Mouse (Mus musculus) olfactory bulb, adult 2 months (tissue): ENCODE measurements around the gene Ankrd11. TPM values are rescaled to one million over a fixed set of nuclear protein-coding genes. Genes with fewer than 3 reads are reported as not detected.

ENCODE experiments used
- H3K27ac ChIP-seq: fragments of 200-500 bp; 2 replicates; pipeline ENCODE4 v1.5.1; 2012; ENCODE audit warnings: low read depth, low read length; ENCODE audit not compliant: insufficient read depth
- H3K4me1 ChIP-seq: fragments of 200-500 bp; 2 replicates; pipeline ENCODE4 v1.6.1; 2012; ENCODE audit warnings: low read length; ENCODE audit not compliant: control insufficient read depth, insufficient read depth
- H3K4me3 ChIP-seq: fragments of 200-500 bp; 2 replicates; pipeline ENCODE4 v1.5.1; 2012; ENCODE audit warnings: mild to moderate bottlenecking, low read depth, low read length, moderate library complexity; ENCODE audit not compliant: insufficient read depth
- CTCF ChIP-seq: fragments of 200-500 bp; IDR thresholded peaks from 2 replicates; pipeline ENCODE4 v1.5.1; 2012; ENCODE audit warnings: low read depth, mild to moderate bottlenecking, low read length, moderate library complexity; ENCODE audit not compliant: insufficient read depth
- POLR2A ChIP-seq: fragments of 200-500 bp; IDR thresholded peaks from 2 replicates; pipeline ENCODE4 v1.6.1; 2012; ENCODE audit warnings: mild to moderate bottlenecking, low read depth, low read length, moderate library complexity; ENCODE audit not compliant: insufficient read depth
- WGBS: fragments of 180-500 bp; shearing (Covaris S2); methylation state at CpG from one replicate; pipeline ENCODE4 v1.1.7; 2018; 5-methylcytosine and 5-hydroxymethylcytosine counted together
- polyA plus RNA-seq: library from polyadenylated mRNA; stranded (reverse); fragments of >200 nt; gene quantifications from 2 replicates; pipeline ENCODE4 v1.2.4, GENCODE M21; 2012; ENCODE audit warnings: low replicate concordance; ENCODE audit not compliant: missing spikeins, insufficient read depth, insufficient read length

Gene Ankrd11
- polyA plus RNA-seq, 1 experiment, result 219 TPM

DNA sequence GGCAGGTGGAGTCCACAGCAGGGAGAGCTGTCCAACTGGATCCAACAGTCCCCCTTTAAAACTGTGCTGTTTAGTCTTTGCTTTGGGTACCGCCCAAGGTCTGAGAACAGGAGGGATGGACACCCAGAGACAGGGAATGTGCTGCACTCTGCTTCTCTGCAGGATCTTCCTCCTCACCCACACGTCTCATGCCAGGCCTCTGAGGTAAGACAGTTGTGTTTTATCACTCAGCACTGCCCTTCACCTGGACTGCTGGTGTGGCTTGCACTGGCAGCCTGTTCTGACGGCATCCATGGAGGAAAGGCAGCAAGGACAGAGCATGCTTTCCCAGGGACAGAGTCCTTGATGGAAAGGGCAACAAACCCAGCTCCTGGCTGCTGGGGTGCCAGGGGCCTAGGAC lies 139.5 kb downstream of the Ankrd11 start:
- H3K4me1 ChIP-seq, result peaks cover 34% of the 10 kb centered on the region
- 68% methylated on average over 3 of the region's 3 CpGs for WGBS
- H3K27ac ChIP-seq, result 0 out of 2 replicates have a peak overlapping the region, but pooled peaks have one; percentile 3
- TF ChIP-seq POLR2A (no peak), CTCF (no peak)
- no peak overlapping the region for H3K4me3 ChIP-seq

DNA sequence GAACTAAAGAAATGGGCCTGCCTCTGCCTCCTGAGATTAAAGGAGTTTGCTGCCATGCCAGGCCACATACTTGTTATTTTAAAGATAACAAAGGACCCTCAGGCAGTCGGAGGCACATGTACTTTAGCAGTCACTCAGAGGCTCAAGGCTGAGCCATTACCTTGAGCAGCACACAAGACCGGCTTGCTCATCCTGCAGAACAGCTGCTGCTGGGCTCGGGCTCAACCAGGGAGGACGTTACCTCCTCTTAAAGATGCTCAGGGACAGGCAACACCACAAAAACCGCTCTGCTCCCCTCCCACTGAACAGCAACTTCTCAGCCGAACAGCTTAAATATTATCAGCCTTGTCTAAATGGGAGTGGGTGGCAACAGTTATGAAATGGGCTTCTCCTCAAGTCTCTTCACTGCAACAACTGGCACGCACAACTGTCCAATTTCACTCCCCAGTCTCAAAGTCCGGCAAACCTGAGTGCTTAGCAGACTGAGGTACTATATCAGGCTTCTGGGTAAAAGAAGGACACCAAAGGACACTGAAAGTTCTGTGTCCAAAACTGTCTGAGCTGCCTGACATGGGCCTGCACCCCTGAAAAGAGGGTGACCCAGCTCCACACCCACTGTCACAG lies 140.1 kb downstream of the Ankrd11 start:
- Histone ChIP-seq H3K4me3 (no peak overlapping the region), H3K4me1 (peaks cover 34% of the 10 kb centered on the region), H3K27ac (no peak overlapping the region)
- 44% methylated on average over 8 of the region's 8 CpGs for WGBS
- TF ChIP-seq POLR2A (no peak), CTCF (no peak)

DNA sequence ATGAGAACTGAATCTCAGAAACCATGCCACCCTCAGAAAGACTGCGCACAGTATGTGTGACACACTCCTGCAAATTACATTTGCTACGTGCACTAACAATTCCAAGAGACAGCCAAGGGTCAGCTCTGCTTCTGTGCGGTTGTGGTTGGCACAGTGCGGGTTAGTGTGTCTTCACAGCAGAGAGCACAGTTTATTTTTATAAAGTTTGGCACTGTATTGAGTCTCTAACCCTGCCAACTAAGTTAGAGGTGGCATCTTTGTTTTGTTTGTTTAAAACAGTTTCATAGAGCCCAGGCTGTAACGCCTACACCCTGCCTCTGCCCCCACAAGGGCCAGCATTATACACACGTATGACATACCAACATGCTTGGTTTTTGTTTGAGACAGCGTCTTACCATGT lies 140.6 kb downstream of the Ankrd11 start:
- 60% methylated on average over 7 of the region's 7 CpGs for WGBS
- Histone ChIP-seq H3K4me1 (peaks cover 33% of the 10 kb centered on the region), H3K4me3 (no peak overlapping the region), H3K27ac (no peak overlapping the region)
- TF ChIP-seq CTCF (no peak), POLR2A (no peak)

DNA sequence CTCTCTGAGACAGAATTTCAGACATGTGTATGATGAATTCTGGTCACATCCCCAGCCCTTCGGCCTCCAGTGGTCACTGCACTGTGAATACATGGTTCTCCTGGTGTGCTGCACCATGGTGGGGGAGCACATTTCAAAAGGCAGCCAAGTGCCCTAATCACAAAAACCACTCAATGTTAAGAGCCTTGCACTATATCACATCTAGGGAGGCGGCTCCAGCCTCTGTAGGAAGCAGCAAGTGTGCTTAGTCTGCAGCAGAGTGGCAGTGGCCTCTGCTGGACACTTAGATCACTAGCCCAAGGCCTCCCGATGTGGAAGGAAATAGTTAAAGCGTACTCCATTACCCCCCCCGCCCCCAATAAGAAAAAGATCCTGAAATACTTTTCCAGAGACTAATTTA lies 143.0 kb downstream of the Ankrd11 start:
- 60% methylated on average over 5 of the region's 5 CpGs for WGBS
- Histone ChIP-seq H3K4me3 (no peak overlapping the region), H3K27ac (no peak overlapping the region), H3K4me1 (peaks cover 23% of the 10 kb centered on the region)
- TF ChIP-seq CTCF, result no peak
- no peak for TF ChIP-seq POLR2A

DNA sequence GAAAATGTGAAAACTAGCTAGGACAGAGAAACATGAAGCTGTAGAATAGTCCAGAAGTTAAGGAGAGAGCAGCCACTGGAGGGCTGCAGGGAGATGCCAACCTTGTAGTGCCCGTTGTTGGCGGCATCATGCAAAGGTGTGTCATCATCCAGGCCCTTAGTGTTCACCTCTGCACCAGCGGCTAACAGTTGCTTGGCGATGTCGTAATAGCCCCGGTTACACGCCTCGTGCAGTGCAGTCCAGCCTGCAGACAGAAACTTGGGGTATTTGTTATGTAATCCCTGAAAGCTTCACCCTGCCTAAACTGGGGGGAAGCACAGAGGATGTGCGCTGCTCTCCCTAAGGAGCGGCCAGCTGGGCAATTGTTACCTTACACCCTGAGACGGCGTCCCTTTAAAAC lies 143.6 kb downstream of the Ankrd11 start:
- no peak overlapping the region for H3K27ac ChIP-seq
- H3K4me3 ChIP-seq, result no peak overlapping the region
- peaks cover 23% of the 10 kb centered on the region for H3K4me1 ChIP-seq
- WGBS, result 85% methylated on average over 12 of the region's 12 CpGs
- TF ChIP-seq POLR2A, result no peak
- TF ChIP-seq CTCF, result no peak

DNA sequence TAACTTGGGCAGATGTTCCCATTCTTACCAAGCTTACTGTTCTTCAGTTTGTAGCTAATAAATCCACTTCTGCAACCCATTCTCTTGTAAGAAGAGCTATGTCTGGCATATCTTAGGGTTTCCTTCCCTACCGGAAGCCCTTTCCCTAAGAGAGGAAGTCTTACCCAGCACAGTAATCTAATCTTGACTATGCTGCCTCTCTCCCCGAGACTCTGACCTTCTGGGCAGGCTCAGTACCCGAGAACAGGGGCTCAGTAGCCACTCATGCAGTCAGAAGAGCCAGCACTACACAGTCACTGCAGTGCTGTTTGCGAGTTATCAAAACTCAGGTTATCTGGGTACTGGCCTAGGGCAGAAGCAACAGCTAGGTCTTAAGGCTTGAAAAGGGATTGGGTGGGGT lies 144.1 kb downstream of the Ankrd11 start:
- 87% methylated on average over 4 of the region's 4 CpGs for WGBS
- Histone ChIP-seq H3K4me3 (no peak overlapping the region), H3K4me1 (peaks cover 23% of the 10 kb centered on the region), H3K27ac (no peak overlapping the region)
- TF ChIP-seq POLR2A, result no peak
- TF ChIP-seq CTCF, result no peak

DNA sequence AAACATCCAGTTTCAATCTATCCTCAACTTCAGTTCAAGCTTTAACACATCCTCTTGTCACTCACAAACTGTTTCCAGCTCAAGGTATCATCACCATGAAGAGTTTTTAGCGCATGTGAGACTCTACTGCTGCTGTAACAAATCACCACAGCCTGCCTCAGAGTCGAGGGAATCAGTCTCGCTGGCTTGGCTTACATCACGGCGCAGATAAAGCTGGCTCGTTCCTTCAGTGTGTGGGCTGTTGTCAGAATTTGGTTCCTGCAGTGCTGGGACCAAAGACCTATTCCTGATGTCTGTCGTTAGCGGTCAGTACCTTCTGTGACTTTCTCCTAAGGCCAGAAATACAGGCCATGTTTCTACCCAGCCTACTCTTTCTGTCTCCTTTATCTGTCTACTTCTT lies 144.9 kb downstream of the Ankrd11 start:
- TF ChIP-seq CTCF (no peak), POLR2A (no peak)
- 84% methylated on average over 8 of the region's 8 CpGs for WGBS
- H3K4me3 ChIP-seq, result no peak overlapping the region
- H3K4me1 ChIP-seq, result peaks cover 17% of the 10 kb centered on the region
- H3K27ac ChIP-seq, result no peak overlapping the region

DNA sequence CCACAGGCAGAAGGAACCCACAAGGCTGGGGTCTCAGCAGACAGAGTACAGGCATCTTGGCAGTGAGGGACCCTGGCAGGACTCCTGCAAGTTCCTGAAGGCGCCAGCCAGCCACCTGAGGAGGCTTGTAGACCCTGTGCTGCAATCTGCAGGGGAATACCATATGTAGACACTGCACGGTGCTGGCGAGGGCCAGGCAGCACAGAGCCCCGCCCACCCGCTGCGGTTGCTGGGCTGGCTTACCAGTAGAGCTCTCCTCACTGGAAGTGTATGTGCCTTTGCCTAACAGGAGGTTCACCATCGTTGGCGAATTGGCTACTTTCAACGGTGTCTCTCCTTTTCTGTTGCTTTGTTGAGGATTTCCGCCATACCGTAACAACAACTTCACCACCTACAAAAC lies 145.8 kb downstream of the Ankrd11 start:
- 88% methylated on average over 11 of the region's 11 CpGs for WGBS
- Histone ChIP-seq H3K4me3 (no peak overlapping the region), H3K4me1 (peaks cover 13% of the 10 kb centered on the region), H3K27ac (no peak overlapping the region)
- TF ChIP-seq CTCF (no peak), POLR2A (no peak)

DNA sequence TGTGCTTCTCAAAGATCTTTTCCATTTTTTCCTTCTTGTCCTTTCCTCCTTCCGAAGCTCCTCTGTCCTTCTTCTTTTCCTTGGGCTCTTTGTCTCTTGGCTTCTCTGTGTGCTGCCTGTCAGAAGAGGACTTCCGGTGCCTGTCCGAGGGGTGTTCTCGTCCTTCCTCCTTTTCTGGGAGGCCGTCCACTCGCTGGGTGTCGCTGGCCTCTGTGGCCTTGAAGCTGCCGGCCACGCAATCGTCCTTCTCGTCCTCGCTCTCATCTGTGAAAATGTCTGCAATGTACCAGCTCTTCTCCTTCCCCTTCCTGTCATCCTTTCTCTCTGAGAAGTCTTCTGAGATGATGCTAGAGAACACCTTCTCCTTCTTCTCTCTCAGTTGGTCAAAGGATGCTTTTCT lies 148.6 kb downstream of the Ankrd11 start:
- 87% methylated on average over 12 of the region's 12 CpGs for WGBS
- Histone ChIP-seq H3K4me1 (peaks cover under 1% of the 10 kb centered on the region; the same call in 1 of the 2 replicates), H3K27ac (no peak overlapping the region), H3K4me3 (no peak overlapping the region)
- TF ChIP-seq CTCF (no peak), POLR2A (no peak)

DNA sequence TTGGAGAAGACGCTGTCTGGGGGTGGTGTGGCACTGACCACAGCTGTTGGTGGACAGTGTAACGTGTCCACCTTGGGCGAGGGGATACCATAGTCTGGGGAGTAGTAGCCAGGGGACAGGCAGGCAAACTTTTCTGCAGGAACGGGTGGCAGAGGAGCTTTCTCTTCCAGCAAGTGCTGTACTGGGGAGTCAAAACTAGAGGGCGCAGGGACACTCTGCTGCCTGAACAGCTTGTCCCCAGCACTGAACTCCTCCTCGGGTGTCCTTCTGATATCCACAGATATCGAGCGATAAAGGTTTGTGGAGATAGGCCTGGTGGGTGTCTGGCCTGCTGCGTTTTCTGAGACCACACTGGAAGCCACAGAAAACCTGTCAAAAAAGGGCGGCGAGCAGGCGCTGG lies 150.6 kb downstream of the Ankrd11 start:
- Histone ChIP-seq H3K27ac (no peak overlapping the region), H3K4me1 (no peaks in the 10 kb centered on the region), H3K4me3 (no peak overlapping the region)
- 85% methylated on average over 12 of the region's 12 CpGs for WGBS
- TF ChIP-seq CTCF (no peak), POLR2A (no peak)
